In genomic region chr5:118808946-118809345, GRCm38 (mm10) we compare ENCODE assay signal across 24 mouse cellular contexts.
"Had no signal": no experiment of that assay in that cellular context is flagged by ENCODE, and none has a peak within 500 bp of the region (broad histone marks: within the 10 kb centered on the region; RNA-seq: fewer than 3 reads in every experiment).

No protein-coding gene starts in this region.

- H3K36me3 ChIP-seq: heart, embryonic 13.5 days; heart, embryonic 15.5 days; hindbrain, embryonic 10.5 days; hindbrain, embryonic 12.5 days; intestine, embryonic 15.5 days; limb, embryonic 10.5 days; limb, embryonic 12.5 days; liver, embryonic 13.5 days had no signal

- H3K27ac ChIP-seq: gastrocnemius, adult 2 months; heart, embryonic 13.5 days; heart, embryonic 15.5 days; hindbrain, embryonic 10.5 days; hindbrain, embryonic 12.5 days; hindbrain, embryonic 14.5 days; intestine, embryonic 15.5 days; limb, embryonic 10.5 days; limb, embryonic 12.5 days; liver, embryonic 13.5 days had no signal

- H3K4me2 ChIP-seq: heart, embryonic 11.5 days; heart, embryonic 13.5 days; heart, embryonic 15.5 days; hindbrain, embryonic 12.5 days; hindbrain, embryonic 14.5 days; intestine, embryonic 15.5 days; limb, embryonic 12.5 days; liver, embryonic 11.5 days; liver, embryonic 13.5 days had no signal

- H3K9me3 ChIP-seq: heart, embryonic 13.5 days; heart, embryonic 15.5 days; hindbrain, embryonic 10.5 days; hindbrain, embryonic 12.5 days; intestine, embryonic 15.5 days; limb, embryonic 10.5 days; limb, embryonic 12.5 days; liver, embryonic 13.5 days had no signal

- DNase-seq: gastrocnemius, adult 2 months; gastrocnemius, postnatal 10 days; gastrocnemius, postnatal 25 days; heart, postnatal 14 days; heart, postnatal 4 days; kidney, adult 18-20 months; kidney, adult 8-10 months; kidney, postnatal 10 days; kidney, postnatal 25 days; kidney, postnatal 4 days; layer of hippocampus, adult 9-11 months; layer of hippocampus, postnatal 36 days; liver; liver, embryonic 13.5 days had no signal

- H3K4me3 ChIP-seq: gastrocnemius, adult 2 months; heart, embryonic 13.5 days; heart, embryonic 15.5 days; hindbrain, embryonic 10.5 days; hindbrain, embryonic 12.5 days; intestine, embryonic 15.5 days; limb, embryonic 10.5 days; limb, embryonic 12.5 days; liver, embryonic 13.5 days had no signal

- H3K27me3 ChIP-seq: heart, embryonic 13.5 days; hindbrain, embryonic 12.5 days; intestine, embryonic 15.5 days; liver, embryonic 13.5 days had no signal

- H3K4me1 ChIP-seq: hindbrain, embryonic 12.5 days; intestine, embryonic 15.5 days; liver, embryonic 13.5 days had no signal
